Mouse (Mus musculus) urinary bladder, postnatal 10 days (tissue): ENCODE measurements around the gene Nek9.

Experiments
- DNase-seq: peaks from one replicate; pipeline ENCODE4 v3.0.0; 2022; ENCODE audit warnings: low spot score

The Nek9 gene

GRCm38 (mm10) chr12:85347196-85347595 is 8.0 kb upstream of the Nek9 start:
- DNase-seq: no peak

DNA sequence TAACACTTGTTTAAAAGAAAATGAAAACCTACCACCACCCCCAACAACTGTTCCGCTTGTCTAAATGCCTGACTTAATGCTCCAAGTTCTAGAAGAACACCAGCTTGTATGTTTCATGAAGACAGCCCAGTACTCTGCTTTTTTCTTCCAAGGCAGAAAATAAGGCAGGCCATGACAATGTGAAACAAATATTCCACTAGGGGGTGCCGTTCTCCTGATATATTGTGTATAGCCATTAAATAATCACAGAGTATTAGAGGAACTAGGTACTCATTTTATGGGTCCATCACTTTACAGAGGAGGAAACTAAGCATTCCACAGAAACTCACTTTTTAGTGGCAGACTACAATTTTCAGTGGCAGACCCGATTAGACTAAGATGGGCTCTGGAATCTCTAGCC is 7.2 kb upstream of the Nek9 start:
- DNase-seq: no peak

- DNase-seq: no peak
These were observed 6.4 kb upstream of the Nek9 start for GRCm38 (mm10) chr12:85345559-85345958.

GRCm38 (mm10) chr12:85344252-85344651 is 5.1 kb upstream of the Nek9 start:
- DNase-seq: no peak

- no peak for DNase-seq
These were observed 3.1 kb upstream of the Nek9 start for GRCm38 (mm10) chr12:85342310-85342709.

DNA sequence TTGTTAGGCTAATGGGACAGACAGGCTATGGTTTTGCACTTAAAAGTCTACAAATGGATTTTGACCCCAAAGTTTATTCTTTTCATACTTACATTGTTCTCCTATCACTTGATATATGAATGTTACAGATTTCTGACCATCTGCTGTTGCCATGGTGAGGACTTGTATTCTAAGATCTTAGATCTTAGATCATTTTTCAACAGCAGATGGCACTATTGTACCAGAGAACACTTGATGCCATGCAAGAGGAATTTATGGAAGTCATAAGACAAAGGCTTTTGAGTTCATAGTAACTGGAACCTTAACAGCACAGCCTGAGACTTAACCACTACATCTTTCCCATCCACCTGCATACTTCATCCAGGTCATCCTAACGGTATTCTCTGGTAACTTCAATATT is 2.0 kb upstream of the Nek9 start:
- DNase-seq: no peak

DNA sequence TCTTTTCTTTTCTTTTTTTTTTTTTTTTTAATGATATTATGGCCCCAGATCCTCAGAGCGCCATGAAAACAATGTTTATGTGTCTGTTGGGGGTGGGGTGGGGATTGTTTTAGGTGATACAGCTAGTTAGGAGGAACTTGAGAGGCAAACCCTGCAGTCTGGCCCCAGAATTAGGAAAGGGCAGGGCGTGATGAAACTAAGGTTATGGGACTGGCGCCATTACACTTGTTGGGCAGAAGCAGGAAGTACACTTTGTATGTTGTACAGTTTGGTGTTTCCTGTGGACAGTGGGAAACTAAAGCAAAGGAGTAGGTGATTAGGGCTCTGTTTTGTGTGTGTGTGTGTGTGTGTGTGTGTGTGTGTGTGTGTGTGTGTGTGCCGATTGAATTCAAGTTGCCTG is 785 bp upstream of the Nek9 start:
- no peak for DNase-seq

GRCm38 (mm10) chr12:85338815-85339214 is 347 bp downstream of the Nek9 start:
- no peak for DNase-seq

GRCm38 (mm10) chr12:85337567-85338311 is 1.4 kb downstream of the Nek9 start:
- DNase-seq: no peak

DNA sequence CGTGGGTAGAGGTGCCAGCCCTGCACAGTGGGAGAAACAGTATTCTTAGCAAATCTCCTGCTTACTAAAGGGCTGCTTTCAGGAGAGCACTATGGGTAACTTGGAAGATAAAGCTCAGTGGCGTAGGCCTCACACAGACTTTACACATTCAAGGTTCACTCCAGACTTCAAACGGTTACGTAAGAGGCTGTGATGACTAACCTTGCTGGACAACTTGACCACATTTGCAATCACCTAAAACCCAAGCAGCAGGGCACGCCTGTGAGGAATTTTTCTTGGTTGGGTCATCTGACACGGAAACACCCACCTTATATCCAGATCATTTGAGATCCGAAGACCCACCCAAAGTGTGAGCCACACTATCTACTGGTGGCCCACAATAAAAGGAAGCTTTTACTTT is 9.0 kb downstream of the Nek9 start:
- no peak for DNase-seq

DNA sequence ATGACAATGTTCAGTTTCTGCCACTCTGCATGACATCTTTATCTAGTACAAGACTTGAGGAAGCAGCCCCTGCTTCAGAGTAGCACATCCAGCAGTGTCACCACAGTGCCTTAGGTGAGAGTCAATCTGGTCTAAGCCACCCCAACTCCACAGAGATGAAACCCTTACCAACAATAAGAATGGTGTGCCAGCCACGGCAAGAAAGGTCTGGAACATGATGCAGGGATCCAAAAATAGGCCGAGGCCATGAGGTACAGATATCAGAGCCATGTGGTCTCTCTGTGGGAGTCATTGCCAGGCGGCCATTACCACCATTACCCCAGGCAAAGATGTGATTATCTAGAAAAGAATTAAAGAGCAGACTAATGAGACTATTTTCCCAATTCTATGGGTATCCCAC is 30.5 kb downstream of the Nek9 start:
- DNase-seq: no peak

DNA sequence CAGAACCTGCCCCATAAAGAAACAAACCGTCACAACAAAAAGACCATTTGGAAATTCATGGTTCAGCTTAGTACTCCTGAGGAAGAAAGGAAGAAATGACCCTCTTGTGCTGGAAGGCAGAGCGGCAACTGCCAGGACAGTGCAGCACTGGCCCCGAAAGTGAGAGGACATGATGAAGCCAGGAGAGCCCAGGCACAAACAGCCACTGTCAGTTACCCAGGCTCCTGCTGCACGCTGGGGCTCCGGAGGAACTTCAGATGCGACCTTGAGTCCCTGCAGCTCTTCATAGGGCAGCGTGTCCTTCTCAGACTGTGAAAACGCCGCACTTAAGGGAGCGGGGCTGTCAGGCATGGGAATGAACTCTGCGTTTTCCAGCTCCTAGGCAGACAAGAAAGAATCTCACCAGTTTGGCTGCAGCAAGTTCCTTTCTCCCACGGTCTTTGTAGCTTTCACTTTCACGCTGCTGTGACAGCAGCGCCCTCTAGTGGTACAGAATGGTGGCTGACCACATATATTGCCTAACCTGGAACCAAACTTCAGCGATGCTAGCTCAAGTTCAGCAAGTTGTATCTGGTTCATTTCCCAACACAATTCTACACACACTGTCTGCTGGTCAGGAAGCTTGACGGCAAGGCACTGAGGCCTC is 33.8 kb downstream of the Nek9 start:
- peak; percentile 35 for DNase-seq

DNA sequence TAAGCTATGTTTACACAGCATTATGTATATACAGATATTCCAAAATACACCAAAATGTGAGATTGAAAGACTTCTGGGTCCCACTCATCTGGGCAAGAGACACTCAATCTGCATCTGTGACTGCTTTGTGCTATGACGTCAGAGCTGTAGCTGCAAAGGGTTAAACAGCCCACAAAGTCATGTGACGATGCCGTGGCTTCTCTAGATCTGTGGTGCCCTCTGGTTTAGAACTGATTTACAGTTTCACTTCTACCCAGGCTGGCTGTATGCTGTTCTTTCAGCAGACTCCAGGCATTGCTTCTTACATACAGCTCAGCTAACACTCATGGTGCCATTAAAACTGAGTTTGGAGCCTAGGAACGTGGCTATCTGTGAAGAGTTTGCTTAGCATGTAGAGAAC is 34.4 kb downstream of the Nek9 start:
- DNase-seq: no peak

DNA sequence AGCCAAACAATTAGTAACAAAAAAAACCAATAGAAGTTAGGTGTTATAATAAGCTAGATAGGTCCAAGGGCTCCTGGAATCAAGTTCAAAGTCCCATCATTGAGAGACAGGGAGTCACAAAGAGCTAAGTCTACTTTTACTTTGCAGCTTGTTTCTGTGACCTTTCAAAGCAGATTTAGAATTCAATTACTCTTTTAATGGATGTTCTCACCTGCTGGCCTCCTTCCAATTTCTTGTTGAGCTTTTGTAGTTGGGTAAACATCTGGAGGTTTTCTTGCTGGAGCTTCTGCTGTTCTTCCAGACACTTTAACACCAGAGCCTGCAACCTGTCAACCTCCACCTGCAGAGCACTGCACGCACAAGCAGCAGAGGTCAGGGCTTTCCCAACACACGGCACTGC is 35.9 kb downstream of the Nek9 start:
- DNase-seq: no peak

GRCm38 (mm10) chr12:85298835-85299180 is 40.4 kb downstream of the Nek9 start:
- no peak for DNase-seq

- DNase-seq: no peak
These were observed 40.9 kb downstream of the Nek9 start for GRCm38 (mm10) chr12:85298127-85298834.

- DNase-seq: no peak
These were observed 41.7 kb downstream of the Nek9 start for GRCm38 (mm10) chr12:85297345-85297997.

DNA sequence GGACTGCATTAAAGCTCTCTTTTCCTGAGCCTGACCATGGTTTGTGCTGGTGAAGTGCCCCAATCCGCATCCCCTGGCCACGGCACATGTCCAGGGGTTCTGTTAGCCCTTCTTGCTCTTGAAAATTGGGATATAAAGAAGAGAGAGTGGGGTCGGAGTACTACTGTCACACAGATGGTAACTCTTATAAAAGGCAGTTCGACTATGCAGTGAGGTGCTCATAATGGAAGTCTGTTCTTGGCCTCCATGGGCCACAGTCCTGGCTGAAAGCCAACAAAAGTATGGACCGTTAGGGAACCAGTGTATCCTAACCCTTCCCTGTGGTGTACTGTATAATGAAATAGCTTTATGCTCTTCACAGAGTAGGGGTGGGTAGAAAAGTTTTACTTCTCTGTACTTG is 42.2 kb downstream of the Nek9 start:
- DNase-seq: no peak

DNA sequence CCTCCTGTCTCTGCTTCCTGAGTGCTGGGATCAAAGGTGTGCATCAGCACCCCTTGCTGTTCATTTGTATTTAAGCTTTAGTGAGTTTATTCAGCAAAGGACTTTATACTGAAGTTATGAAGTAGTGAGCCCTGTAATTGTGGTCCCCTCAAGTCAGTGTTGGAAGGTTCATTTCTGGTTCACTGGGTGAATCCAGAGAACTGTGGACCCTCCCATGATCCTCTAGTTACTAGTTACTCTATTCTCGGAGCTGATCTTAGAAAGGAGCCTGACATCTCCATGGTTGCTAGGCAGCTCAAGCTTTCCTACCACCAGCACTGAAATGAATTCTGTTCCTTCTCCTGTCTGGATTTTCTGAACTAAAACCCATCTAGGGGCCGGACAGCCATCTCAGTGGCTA is 43.7 kb downstream of the Nek9 start:
- DNase-seq: no peak

DNA sequence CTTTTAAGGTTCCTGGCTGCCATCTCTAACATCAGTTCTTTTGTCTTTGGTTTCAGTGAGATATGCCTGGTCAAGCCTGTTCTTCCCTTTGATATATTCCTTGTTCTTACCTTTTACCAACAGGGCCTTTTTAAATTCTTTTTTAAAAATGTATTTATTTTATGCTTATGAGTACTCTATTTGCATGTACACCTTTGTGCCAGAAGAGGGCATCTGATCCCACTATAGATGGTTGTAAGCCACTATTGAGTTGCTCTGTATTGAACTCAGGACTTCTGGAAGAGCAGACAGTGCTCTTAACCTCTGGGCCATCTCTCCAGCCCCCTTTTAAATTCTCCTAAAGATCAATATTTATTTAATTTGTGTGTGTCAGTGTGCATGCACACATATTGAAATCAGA is 46.3 kb downstream of the Nek9 start:
- no peak for DNase-seq

- DNase-seq: no peak
These were observed 46.9 kb downstream of the Nek9 start for GRCm38 (mm10) chr12:85292288-85292687.

DNA sequence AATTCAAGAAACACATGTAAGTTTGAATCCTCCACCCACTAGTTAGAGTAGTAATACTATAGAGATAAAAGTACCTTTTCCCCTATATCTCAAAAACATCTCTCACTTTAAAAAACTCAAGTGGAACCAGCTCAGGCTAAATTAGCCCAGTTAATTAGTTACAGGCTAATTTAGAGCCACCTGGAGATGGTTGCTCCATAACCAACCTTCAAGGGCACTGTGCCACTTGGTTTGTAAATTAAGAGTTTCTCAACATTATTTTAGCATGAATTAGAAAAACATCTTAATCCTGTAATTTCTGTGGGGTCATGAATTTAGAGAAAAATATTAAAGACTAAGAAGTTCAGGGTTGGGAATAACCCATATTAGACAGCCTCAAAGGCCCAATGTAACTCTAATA is 47.6 kb downstream of the Nek9 start:
- DNase-seq: no peak

GRCm38 (mm10) chr12:85290633-85291032 is 48.5 kb downstream of the Nek9 start:
- DNase-seq: no peak
